Mouse (Mus musculus) bone marrow, adult 2 months (tissue): ENCODE measurements at regions not wholly inside any gene's neighbourhood (a gene's known extent, or its start where the extent isn't known, plus 50 kb on each side); places are given as distances from the start of the nearest gene placed in this dataset.

Experiments
- CTCF ChIP-seq: fragments of 200-500 bp; IDR thresholded peaks from 2 replicates; pipeline ENCODE4 v1.5.1; 2011; ENCODE audit warnings: low read length, control low read depth; ENCODE audit not compliant: control insufficient read depth, insufficient read depth
- POLR2A ChIP-seq: fragments of 200-500 bp; IDR thresholded peaks from 2 replicates; pipeline ENCODE4 v1.6.1; 2011; ENCODE audit warnings: low read depth, mild to moderate bottlenecking, control low read depth, low read length, borderline replicate concordance; ENCODE audit not compliant: control insufficient read depth

DNA sequence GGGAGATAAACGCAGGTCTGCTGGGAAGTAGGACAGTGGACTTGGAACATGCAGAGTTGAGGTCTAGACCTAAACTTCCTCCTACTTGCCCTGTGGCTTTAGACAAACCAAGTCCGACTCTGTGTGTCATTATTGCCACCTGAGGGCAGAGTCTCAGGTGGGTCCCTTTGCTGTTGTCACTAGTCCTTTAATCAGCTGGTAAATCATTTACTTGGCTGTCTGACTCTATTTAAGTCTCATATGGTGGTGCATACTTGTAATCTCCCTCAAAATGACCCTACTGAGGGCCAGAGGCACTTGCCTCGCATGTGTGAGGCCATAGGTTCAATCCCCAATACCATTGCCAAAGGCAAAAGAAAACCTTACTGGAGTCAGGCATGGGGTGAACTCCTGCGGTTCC, 62.7 kb upstream of the Itga11 start:
- TF ChIP-seq CTCF = no peak
- no peak for TF ChIP-seq POLR2A
